Mouse (Mus musculus) brain, adult 10 weeks (tissue): ENCODE data around the gene Kbtbd6. TPM values are rescaled to one million over a fixed set of nuclear protein-coding genes. Genes with fewer than 3 reads are reported as not detected.

ENCODE experiments used
- polyA plus RNA-seq: library from polyadenylated mRNA; stranded (reverse); fragments of 350-450 nt; fragmentation: Illumina TruSeq; extraction: RNeasy Lipid Tissue Mini Kit (QIAGEN cat#74804); gene quantifications from one replicate; pipeline ENCODE4 v1.2.3, GENCODE M21; 2015; ENCODE audit warnings: low read depth, low replicate concordance

Kbtbd6 gene
- polyA plus RNA-seq, result 0.94 TPM

DNA sequence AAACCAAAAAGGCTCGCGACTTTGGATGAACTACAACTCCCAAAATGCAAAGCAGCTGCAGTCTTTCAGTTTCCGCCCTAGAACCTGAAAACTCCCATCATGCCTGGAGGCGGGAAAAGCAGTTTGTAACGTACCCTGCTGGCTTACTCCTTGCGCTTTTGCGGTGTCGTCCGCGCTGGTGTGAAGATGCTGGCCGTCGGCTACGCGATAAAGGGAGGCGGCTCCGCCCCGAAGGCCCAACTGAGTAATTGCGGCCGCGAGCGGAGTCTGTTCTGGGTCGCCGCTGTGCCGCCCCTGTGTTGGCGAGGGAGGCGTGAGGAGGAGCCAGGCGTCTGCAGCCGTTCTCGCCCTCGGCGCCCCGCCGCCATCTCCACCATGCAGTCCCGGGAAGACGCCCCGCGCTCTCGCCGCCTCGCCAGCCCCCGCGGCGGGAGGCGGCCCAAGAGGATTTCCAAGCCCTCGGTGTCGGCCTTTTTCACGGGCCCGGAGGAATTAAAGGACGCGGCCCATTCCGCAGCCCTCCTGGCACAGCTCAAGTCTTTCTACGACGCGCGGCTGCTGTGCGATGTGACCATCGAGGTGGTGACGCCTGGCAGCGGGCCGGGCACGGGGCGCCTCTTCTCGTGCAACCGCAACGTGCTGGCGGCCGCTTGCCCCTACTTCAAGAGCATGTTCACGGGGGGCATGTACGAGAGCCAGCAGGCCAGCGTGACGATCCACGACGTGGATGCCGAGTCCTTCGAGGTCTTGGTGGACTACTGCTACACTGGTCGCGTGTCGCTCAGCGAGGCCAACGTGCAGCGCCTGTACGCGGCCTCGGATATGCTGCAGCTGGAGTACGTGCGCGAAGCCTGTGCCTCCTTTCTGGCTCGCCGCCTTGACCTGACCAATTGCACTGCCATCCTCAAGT is at the start of gene Kbtbd6:
Gene Kbtbd6 (plus strand): TSS at position 155 of the 910 bp plus-strand sequence.

GRCm38 (mm10) chr14:79425979-79426729 is 25.5 kb upstream of the Kbtbd6 start, which contains the start of gene Kbtbd7:
Gene Kbtbd7 (plus strand): TSS chr14:79426511.

DNA sequence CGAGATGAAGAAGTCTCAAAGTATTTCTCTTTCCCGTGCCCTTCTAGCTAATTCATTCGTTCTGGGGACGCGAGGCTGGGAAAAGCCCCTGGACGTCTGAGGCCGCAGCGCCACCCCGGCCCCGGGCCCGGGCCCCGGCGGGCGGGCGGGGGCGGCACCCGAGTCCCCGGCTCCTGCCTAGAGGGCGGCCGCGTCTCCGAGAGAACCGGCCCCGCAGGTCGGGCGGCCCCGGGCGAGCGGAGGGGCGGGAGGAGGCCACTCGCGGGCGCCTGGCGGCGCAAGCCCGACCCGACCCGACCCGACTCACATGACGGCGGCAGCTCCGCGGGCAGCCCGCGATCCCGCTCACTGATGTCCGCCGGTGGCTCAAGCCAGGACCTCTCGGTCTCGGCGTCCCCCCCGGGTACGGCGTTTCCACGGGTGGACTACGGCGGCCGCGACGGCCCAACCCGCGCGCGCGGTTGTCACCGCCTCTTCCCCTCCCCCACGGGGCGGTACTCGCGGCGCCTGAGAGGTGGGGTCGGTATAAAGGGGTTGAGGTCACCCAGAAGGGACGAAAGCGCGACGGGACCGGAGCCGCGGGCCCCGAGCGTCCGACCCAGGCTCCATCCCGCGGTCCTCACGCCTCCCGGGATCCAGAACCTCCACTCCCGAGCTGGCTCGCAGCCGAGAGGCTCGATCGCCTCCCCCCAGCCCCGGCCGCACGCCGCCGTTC is 29.1 kb downstream of the Kbtbd6 start, which contains the start of gene Elf1:
Gene Elf1 (plus strand): TSS at position 571 of the 715 bp plus-strand sequence.

GRCm38 (mm10) chr14:79481339-79482151 is 29.9 kb downstream of the Kbtbd6 start, which contains the start of gene Wbp4:
Gene Wbp4 (minus strand): TSS chr14:79481520.

Other genes starting within 250 kb of the Kbtbd6 start
- gene Zfp957, start 204.5 kb upstream of the Kbtbd6 start, polyA plus RNA-seq, result not detected
- 45.4 TPM for gene Rgcc, start 150.2 kb upstream of the Kbtbd6 start, polyA plus RNA-seq
- gene Naa16, start 61.1 kb upstream of the Kbtbd6 start, polyA plus RNA-seq, result 7.1 TPM
- gene Mtrf1, start 54.1 kb upstream of the Kbtbd6 start, polyA plus RNA-seq, result 10.9 TPM
- gene Kbtbd7, start 25.3 kb upstream of the Kbtbd6 start, polyA plus RNA-seq, result 30.2 TPM
- 5.1 TPM for gene Elf1, start 29.4 kb downstream of the Kbtbd6 start, polyA plus RNA-seq
- 41.8 TPM for gene Wbp4, start 29.7 kb downstream of the Kbtbd6 start, polyA plus RNA-seq
- gene Sugt1, start 135.9 kb downstream of the Kbtbd6 start, polyA plus RNA-seq, result 98.0 TPM
- 2.6 TPM for gene Cnmd, start 210.3 kb downstream of the Kbtbd6 start, polyA plus RNA-seq